Mouse (Mus musculus) midbrain, embryonic 11.5 days (tissue): ENCODE results near the gene Pirb. TPM values are rescaled to one million over a fixed set of nuclear protein-coding genes. Genes with fewer than 3 reads are reported as not detected.
"Not testable (repeated sequence)": the region's sequence is repeated elsewhere in the genome, so short reads cannot be mapped to it uniquely, and the experiment has no call there.

Source experiments
- ATAC-seq: fragments of 200-750 bp; cut with Nextera tagmentation; 2 replicates; pipeline ENCODE4 v1.8.0; 2017; ENCODE audit warnings: moderate TSS enrichment, moderate library complexity; ENCODE audit not compliant: low FRiP score
- DNase-seq: peaks from one replicate; pipeline ENCODE4 v3.0.0; 2015; ENCODE audit warnings: low spot score; ENCODE audit errors: missing footprints
- H3K27ac ChIP-seq: fragments of 300-500 bp; sonication (generic); 2 replicates; pipeline ENCODE4 v1.5.1; 2014; ENCODE audit warnings: low read depth, low read length
- H3K27me3 ChIP-seq: fragments of 300-500 bp; sonication (generic); 2 replicates; pipeline ENCODE4 v1.6.1; 2014; ENCODE audit warnings: mild to moderate bottlenecking, low read length, moderate library complexity, mixed read lengths; ENCODE audit not compliant: control insufficient read depth, insufficient read depth
- H3K36me3 ChIP-seq: fragments of 300-500 bp; sonication (generic); 2 replicates; pipeline ENCODE4 v1.6.1; 2014; ENCODE audit warnings: mild to moderate bottlenecking, low read length, moderate library complexity, mixed read lengths; ENCODE audit not compliant: control insufficient read depth, insufficient read depth
- H3K4me1 ChIP-seq: fragments of 300-500 bp; sonication (generic); 2 replicates; pipeline ENCODE4 v1.6.1; 2014; ENCODE audit warnings: low read length; ENCODE audit not compliant: control insufficient read depth, insufficient read depth
- H3K4me2 ChIP-seq: fragments of 300-500 bp; sonication (generic); 2 replicates; pipeline ENCODE4 v1.6.1; 2014; ENCODE audit warnings: mild to moderate bottlenecking, moderate library complexity
- H3K4me3 ChIP-seq: fragments of 300-500 bp; sonication (generic); 2 replicates; pipeline ENCODE4 v1.5.1; 2014; ENCODE audit warnings: low read depth, low read length
- H3K9ac ChIP-seq: fragments of 300-500 bp; sonication (generic); 2 replicates; pipeline ENCODE4 v1.6.1; 2014; ENCODE audit warnings: low read length
- H3K9me3 ChIP-seq: fragments of 300-500 bp; sonication (generic); 2 replicates; pipeline ENCODE4 v1.6.1; 2016; ENCODE audit warnings: low read length; ENCODE audit not compliant: control insufficient read depth
- WGBS: fragments of 180-500 bp; shearing (Covaris S2); extraction: QIAGEN DNeasy Blood & Tissue Kit; methylation state at CpG from one replicate; pipeline ENCODE4 v1.1.7; 2014; 5-methylcytosine and 5-hydroxymethylcytosine counted together
- polyA plus RNA-seq: library from polyadenylated mRNA; unstranded; fragments of >200 nt; fragmentation: Nextera tagmentation; extraction: Ambion mirVana; gene quantifications from 2 replicates; pipeline ENCODE4 v1.2.1, GENCODE M21; 2014

The Pirb gene
- polyA plus RNA-seq = 0.14 and 0.19 TPM in 2 replicates

GRCm38 (mm10) chr7:3720268-3720667 is at the start of gene Pirb:
TSS of gene Pirb (minus strand) at chr7:3720391.
- not testable (repeated sequence) for H3K27ac ChIP-seq, H3K4me2 ChIP-seq, ATAC-seq, H3K9me3 ChIP-seq, H3K9ac ChIP-seq, H3K4me1 ChIP-seq, DNase-seq, H3K4me3 ChIP-seq, H3K36me3 ChIP-seq, H3K27me3 ChIP-seq
- WGBS = no CpG with 5 or more reads among the region's 3 CpGs

- not testable (repeated sequence) for ATAC-seq, H3K4me1 ChIP-seq, H3K4me2 ChIP-seq, H3K9ac ChIP-seq, DNase-seq, H3K4me3 ChIP-seq, H3K36me3 ChIP-seq, H3K27ac ChIP-seq, H3K27me3 ChIP-seq, H3K9me3 ChIP-seq
- no CpG with 5 or more reads among the region's 1 CpGs for WGBS
These were observed 12.5 kb upstream of the Pirb start for GRCm38 (mm10) chr7:3732675-3733074.

GRCm38 (mm10) chr7:3725459-3725858 is 5.3 kb upstream of the Pirb start:
- H3K9ac ChIP-seq, H3K9me3 ChIP-seq, H3K36me3 ChIP-seq, H3K27me3 ChIP-seq, H3K4me2 ChIP-seq, H3K4me3 ChIP-seq, H3K4me1 ChIP-seq, H3K27ac ChIP-seq, ATAC-seq, DNase-seq: not testable (repeated sequence)

GRCm38 (mm10) chr7:3715249-3715648 is 4.9 kb downstream of the Pirb start:
- Histone ChIP-seq H3K27me3 (no peaks in the 10 kb centered on the region), H3K4me3 (no peak overlapping the region), H3K4me1 (no peaks in the 10 kb centered on the region), H3K36me3 (no peaks in the 10 kb centered on the region), H3K4me2 (no peak overlapping the region), H3K9me3 (no peaks in the 10 kb centered on the region), H3K27ac (no peak overlapping the region), H3K9ac (no peak overlapping the region)
- DNase-seq (no peak), ATAC-seq (no peak)
- WGBS = 75% methylated on average over 1 of the region's 1 CpGs

GRCm38 (mm10) chr7:3712264-3712942 is 7.8 kb downstream of the Pirb start:
- DNase-seq (no peak), ATAC-seq (no peak)
- H3K9me3 ChIP-seq = no peaks in the 10 kb centered on the region
- H3K4me1 ChIP-seq = no peaks in the 10 kb centered on the region
- no peak overlapping the region for H3K4me2 ChIP-seq
- H3K4me3 ChIP-seq = no peak overlapping the region
- H3K27me3 ChIP-seq = no peaks in the 10 kb centered on the region
- 29% methylated on average over 5 of the region's 5 CpGs for WGBS
- no peak overlapping the region for H3K9ac ChIP-seq
- no peaks in the 10 kb centered on the region for H3K36me3 ChIP-seq
- no peak overlapping the region for H3K27ac ChIP-seq

- H3K4me2 ChIP-seq = no peak overlapping the region
- peaks cover 10% of the 10 kb centered on the region for H3K4me1 ChIP-seq
- no peak overlapping the region for H3K27ac ChIP-seq
- peaks cover 9% of the 10 kb centered on the region; the same call in 1 of the 2 replicates for H3K36me3 ChIP-seq
- H3K4me3 ChIP-seq = no peak overlapping the region
- H3K9me3 ChIP-seq = no peaks in the 10 kb centered on the region
- 85% methylated on average over 1 of the region's 1 CpGs for WGBS
- ATAC-seq = no peak
- no peaks in the 10 kb centered on the region for H3K27me3 ChIP-seq
- DNase-seq = no peak
- no peak overlapping the region for H3K9ac ChIP-seq
These were observed 11.2 kb downstream of the Pirb start for GRCm38 (mm10) chr7:3709000-3709399.

- H3K4me3 ChIP-seq, DNase-seq, H3K4me1 ChIP-seq, H3K36me3 ChIP-seq, ATAC-seq, H3K27me3 ChIP-seq, H3K9me3 ChIP-seq, H3K9ac ChIP-seq, H3K4me2 ChIP-seq, H3K27ac ChIP-seq: not testable (repeated sequence)
- 45% methylated on average over 5 of the region's 5 CpGs for WGBS
These were observed 11.7 kb downstream of the Pirb start for GRCm38 (mm10) chr7:3708447-3708980.

GRCm38 (mm10) chr7:3707568-3708413 is 12.4 kb downstream of the Pirb start:
- H3K9me3 ChIP-seq = no peaks in the 10 kb centered on the region
- no peak overlapping the region for H3K27ac ChIP-seq
- peaks cover 9% of the 10 kb centered on the region; the same call in 1 of the 2 replicates for H3K36me3 ChIP-seq
- H3K4me3 ChIP-seq = no peak overlapping the region
- 17% methylated on average over 7 of the region's 7 CpGs for WGBS
- DNase-seq (no peak), ATAC-seq (no peak)
- H3K4me1 ChIP-seq = peaks cover 10% of the 10 kb centered on the region
- no peaks in the 10 kb centered on the region for H3K27me3 ChIP-seq
- H3K9ac ChIP-seq = no peak overlapping the region
- H3K4me2 ChIP-seq = no peak overlapping the region

GRCm38 (mm10) chr7:3707027-3707426 is 13.2 kb downstream of the Pirb start:
- H3K4me1 ChIP-seq = peaks cover 10% of the 10 kb centered on the region
- no peak overlapping the region for H3K9ac ChIP-seq
- WGBS = 74% methylated on average over 4 of the region's 4 CpGs
- H3K4me2 ChIP-seq = no peak overlapping the region
- H3K9me3 ChIP-seq = no peaks in the 10 kb centered on the region
- no peak overlapping the region for H3K27ac ChIP-seq
- ATAC-seq (no peak), DNase-seq (no peak)
- peaks cover 9% of the 10 kb centered on the region; the same call in 1 of the 2 replicates for H3K36me3 ChIP-seq
- no peaks in the 10 kb centered on the region for H3K27me3 ChIP-seq
- H3K4me3 ChIP-seq = no peak overlapping the region
